Mouse (Mus musculus) lung, postnatal 36 days (tissue): ENCODE measurements around the gene Cdc27.
"Not testable (repeated sequence)": the region's sequence is repeated elsewhere in the genome, so short reads cannot be mapped to it uniquely, and the experiment has no call there.

Source experiments
- DNase-seq: peaks from one replicate; pipeline ENCODE4 v3.0.0; 2022; ENCODE audit warnings: mixed read lengths

Gene Cdc27

DNA sequence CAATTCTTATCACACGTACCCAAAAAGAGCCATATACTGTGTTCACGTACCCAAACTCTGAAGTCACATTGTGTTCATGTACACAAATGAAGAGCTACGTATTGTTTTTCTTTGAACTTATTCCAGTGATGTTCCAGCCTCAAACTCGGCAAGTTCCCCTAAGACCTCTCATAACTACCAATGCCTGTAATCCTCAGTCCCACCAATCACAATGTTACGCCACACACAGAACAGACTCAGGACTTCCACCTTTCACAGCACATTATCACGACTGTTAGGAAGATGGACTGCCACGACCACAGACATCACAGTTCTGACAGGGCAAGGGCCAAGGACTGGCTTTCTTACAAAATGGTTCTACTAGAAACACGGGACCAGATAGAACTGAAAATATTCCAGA is 20.1 kb upstream of the Cdc27 start:
- DNase-seq = not testable (repeated sequence)

GRCm38 (mm10) chr11:104568326-104568725 is 17.9 kb upstream of the Cdc27 start:
- peak; percentile 56 for DNase-seq

DNA sequence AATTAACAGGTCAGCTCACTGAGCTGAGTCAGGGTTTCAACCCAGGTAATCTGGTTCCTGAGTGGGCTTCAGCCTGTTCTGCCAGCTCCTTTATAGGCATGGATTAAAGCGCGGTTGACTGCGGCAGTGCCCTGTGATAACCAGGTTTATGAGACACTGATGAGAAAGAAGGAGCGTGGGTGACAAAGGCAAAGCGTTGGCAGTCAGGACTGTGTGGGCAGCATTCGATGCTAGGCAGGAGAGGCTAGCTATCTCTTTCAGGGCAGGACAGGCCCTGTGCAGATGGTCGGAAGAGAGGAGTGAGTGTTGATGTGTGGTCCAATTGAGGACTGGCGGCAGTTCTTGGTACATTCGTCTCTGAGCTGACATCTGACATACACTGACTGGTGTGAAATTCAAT is 17.3 kb upstream of the Cdc27 start:
- no peak for DNase-seq

DNA sequence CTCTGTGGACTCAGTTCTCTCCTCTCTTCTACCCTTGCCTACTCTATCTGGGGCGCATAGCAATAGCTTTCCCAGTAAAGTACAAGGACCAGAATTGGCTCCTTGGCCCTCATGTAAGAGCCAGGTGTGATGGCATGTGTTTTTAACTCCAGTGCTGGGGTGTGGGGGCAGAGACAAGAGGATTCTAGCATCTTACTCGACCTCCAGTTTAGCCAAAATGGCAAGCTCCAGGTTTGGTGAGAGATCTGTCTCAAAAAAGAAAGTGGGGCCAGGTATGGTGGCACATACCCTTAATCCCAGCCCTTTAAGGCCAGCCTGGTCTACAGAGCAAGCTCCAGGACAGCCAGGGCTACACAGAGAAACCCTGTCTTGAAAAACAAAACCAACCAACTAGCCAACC is 16.4 kb upstream of the Cdc27 start:
- no peak for DNase-seq

- DNase-seq = no peak
Measured at GRCm38 (mm10) chr11:104566097-104566496, 15.7 kb upstream of the Cdc27 start.

- no peak for DNase-seq
Measured at GRCm38 (mm10) chr11:104565172-104565571, 14.8 kb upstream of the Cdc27 start.

DNA sequence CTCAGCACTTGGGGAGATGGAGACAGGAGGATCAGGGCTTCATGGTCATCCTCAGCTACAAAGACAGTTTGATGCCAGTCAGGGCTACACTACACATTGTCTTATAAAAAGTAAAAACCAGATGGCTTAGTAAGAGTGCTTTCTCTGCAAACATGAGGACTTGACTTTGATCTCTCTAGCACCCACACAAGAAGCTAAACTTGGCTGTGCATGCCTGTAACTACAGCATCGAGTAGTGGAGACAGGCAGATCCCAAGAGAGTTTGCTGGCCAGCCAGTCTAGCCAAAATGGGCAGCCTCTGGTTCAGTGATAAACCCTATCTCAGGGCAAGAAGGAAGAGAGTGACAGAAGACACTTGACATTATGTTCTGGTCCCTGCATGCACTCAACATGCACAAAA is 13.1 kb upstream of the Cdc27 start:
- DNase-seq = no peak

- DNase-seq = no peak
Measured at GRCm38 (mm10) chr11:104560971-104561370, 10.6 kb upstream of the Cdc27 start.

- DNase-seq = no peak
Measured at GRCm38 (mm10) chr11:104558651-104559403, 8.4 kb upstream of the Cdc27 start.

DNA sequence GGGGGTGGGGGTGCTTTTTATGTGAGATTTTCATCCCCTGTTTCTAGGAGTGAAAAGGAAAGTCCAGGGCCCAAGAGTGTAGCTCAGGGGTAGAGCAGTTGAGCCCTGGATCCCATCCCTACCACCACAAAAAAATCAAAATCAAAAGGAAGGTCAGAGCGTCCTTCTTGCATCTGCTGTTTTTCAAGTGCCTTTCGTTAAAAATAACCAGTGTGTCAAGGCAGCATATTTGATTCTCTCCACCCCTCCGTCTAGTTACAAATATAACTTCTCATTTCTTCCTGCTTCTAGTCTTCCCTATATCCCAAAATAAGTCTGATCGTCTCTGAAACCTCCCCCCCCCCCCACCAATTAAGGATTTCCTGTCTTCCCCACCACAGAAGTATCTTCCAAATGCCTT is 7.6 kb upstream of the Cdc27 start:
- DNase-seq = no peak

GRCm38 (mm10) chr11:104549438-104550405 is 698 bp downstream of the Cdc27 start:
- peak; percentile 74 for DNase-seq

GRCm38 (mm10) chr11:104547502-104547901 is 2.9 kb downstream of the Cdc27 start:
- no peak for DNase-seq

DNA sequence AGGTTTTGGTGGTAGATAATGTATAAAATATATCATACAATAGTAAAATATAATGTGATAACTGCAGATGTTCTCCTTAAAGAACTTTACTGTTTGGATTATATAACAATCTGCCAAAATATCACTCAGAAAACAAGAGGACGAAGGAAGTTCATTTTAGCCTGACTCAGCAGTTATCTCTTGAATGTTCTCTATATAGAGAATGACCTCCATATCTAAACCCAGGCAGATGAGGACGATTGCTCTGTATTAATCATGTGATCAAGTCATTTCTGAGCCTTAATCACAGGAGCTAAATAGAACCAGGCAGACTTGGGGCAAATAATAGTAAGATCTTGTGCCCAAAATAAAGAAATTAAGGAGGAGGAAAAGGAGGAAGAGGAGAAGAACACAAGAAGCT is 5.9 kb downstream of the Cdc27 start:
- DNase-seq = no peak

DNA sequence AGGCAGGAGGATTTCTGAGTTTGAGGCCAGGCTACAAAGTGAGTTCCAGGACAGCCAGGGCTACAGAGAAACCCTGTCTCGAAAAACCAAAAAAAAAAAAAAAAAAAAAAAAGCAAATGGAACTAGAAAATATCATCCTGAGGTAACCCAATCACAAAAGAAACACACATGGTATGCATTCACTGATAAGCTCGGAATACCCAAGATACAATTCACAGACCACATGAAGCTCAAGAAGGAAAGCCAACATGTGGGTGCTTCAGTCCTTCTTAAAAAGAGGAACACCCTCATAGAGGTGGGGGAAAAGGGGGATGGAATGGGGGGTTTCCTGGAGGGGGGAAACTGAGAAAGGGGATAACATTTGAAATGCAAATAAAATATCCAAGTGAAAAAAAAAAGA is 7.1 kb downstream of the Cdc27 start:
- DNase-seq = not testable (repeated sequence)

- DNase-seq = no peak
Measured at GRCm38 (mm10) chr11:104539811-104540210, 10.6 kb downstream of the Cdc27 start.

DNA sequence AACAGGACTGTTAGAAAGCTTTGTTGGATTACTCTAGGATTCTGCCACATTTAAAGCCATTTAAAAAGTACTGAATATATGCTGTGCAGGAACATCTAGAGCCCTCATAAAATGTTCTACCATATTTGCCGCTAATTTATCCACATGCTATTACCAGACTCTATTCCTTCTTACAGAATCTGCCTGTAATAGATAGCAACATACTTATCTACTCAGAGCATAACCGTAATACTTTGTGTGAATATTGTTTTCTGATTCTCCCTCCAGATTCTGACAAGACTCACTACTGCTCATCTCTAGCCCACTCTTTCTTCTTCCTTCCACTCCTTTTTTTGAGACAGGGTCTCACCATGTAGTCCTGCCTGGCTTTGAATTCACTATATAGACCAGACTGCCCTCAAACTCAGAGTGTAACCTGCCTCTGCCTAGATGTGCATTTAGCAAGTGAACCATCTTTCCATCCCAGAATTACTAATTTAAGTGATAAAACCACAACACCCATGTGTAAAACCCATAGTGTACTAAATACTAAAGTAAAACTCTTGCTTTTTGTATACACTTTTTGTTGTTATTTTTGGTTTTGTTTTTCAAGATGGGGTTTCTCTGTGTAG is 12.4 kb downstream of the Cdc27 start:
- no peak for DNase-seq

DNA sequence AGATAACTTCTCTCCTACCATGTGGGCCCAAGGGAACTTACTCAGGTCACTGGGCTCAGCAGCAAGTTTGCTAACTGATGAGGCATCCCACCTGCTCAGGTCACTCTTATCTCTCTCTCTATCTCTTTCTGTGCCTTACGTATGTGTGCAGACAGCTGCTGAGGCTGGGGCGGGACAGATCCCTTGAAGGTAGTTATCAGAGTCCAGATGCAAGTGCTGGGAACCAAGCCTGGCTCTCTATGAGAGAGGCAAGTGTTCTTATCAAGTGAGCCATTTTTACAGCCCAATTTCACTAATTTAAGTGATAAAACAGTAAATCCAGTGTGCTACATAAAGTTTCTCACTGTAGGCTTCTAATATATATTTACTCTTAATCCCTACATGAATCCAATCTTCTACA is 13.6 kb downstream of the Cdc27 start:
- DNase-seq = no peak

DNA sequence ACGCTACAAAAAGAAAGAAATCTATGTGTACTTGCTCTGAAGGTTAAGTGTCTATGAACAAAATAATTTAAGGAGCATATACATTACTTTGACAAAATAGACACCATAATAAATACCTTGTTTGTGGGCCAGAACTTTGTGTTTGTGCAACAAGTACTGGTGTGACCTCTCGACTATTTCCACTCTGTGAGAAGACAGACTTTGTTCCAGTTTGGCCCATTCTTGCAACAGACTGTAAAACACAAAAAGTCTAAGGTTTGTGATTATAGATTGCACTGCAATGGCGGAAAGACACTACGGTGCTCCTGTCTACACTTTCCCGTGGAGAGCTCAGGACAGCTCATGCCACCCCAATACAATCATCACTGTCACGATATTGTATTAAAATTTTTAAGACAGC is 24.5 kb downstream of the Cdc27 start:
- no peak for DNase-seq

- DNase-seq = no peak
Measured at GRCm38 (mm10) chr11:104512436-104512835, 38.0 kb downstream of the Cdc27 start.

- DNase-seq = peak; percentile 49
Measured at GRCm38 (mm10) chr11:104510606-104511005, 39.8 kb downstream of the Cdc27 start.

DNA sequence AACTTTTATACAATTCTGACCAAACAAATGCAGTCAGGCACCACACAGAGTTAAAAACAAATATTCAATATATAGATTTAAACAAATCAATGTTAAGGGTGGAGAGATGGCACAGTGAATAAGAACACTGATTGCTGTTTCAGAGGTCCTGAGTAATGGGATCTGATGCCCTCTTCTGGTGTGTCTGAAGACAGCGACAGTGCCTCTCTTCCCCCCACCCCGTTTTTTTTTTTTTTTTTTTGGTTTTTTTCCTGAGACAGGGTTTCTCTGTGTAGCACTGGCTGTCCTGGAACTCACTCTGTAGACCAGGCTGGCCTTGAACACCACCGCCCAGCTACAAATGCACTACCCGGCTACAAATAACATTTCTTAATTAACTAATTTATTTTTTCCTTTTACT is 42.0 kb downstream of the Cdc27 start:
- no peak for DNase-seq

GRCm38 (mm10) chr11:104488292-104488691 is 62.1 kb downstream of the Cdc27 start:
- DNase-seq = no peak

- no peak for DNase-seq
Measured at GRCm38 (mm10) chr11:104481971-104482370, 68.4 kb downstream of the Cdc27 start.

DNA sequence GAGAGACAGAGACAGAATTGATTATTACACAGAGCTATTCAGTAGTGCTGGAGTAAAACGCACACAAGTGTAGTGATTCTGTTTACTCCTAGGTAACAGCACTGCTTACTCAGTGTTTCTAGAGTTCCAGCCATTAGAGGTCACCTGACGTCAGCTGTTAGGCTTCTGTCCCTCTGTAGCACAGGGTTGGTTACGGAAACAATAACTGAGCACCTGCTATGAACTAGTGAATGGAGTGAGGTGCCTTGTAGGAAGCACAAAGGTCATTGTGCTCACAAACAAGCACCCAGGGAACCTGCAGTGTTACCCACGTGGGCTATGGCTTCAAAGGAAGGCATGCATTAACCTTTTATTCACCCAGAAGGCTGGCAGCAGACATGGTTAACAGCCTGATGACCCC is 70.9 kb downstream of the Cdc27 start:
- DNase-seq = no peak
